Mouse (Mus musculus) stomach, postnatal 0 days (tissue): ENCODE results near the gene Mvb12b. TPM values are rescaled to one million over a fixed set of nuclear protein-coding genes. Genes with fewer than 3 reads are reported as not detected.

ENCODE experiments used
- ATAC-seq: fragments of 200-750 bp; cut with Nextera tagmentation; 2 replicates; pipeline ENCODE4 v1.8.0; 2017; ENCODE audit not compliant: low FRiP score, low TSS enrichment
- DNase-seq: peaks from one replicate; pipeline ENCODE4 v3.0.0-alpha.2; 2016; ENCODE audit warnings: low spot score
- H3K27ac ChIP-seq: fragments of 300-500 bp; sonication (generic); replicated peaks from 2 replicates; pipeline ENCODE4 v1.5.1; 2014; ENCODE audit warnings: mild to moderate bottlenecking, control low read depth
- H3K27me3 ChIP-seq: fragments of 300-500 bp; sonication (generic); 2 replicates; pipeline ENCODE4 v1.6.1; 2014; ENCODE audit warnings: low read length; ENCODE audit not compliant: control insufficient read depth, insufficient read depth
- H3K36me3 ChIP-seq: fragments of 300-500 bp; sonication (generic); 2 replicates; pipeline ENCODE4 v1.6.1; 2014; ENCODE audit warnings: low read length, mixed read lengths; ENCODE audit not compliant: control insufficient read depth, insufficient read depth
- H3K4me1 ChIP-seq: fragments of 300-500 bp; sonication (generic); replicated peaks from 2 replicates; pipeline ENCODE4 v1.6.1; 2014; ENCODE audit warnings: antibody characterized with exemption; ENCODE audit not compliant: control insufficient read depth, insufficient read depth
- H3K4me2 ChIP-seq: fragments of 300-500 bp; sonication (generic); replicated peaks from 2 replicates; pipeline ENCODE4 v1.6.1; 2014; ENCODE audit warnings: low read depth, mild to moderate bottlenecking, control low read depth, moderate library complexity
- H3K4me3 ChIP-seq: fragments of 300-500 bp; sonication (generic); 2 replicates; pipeline ENCODE4 v1.5.1; 2014; ENCODE audit warnings: low read depth, low read length, control low read depth
- H3K9ac ChIP-seq: fragments of 300-500 bp; sonication (generic); 2 replicates; pipeline ENCODE4 v1.6.1; 2014; ENCODE audit warnings: mild to moderate bottlenecking, low read length, control low read depth, mixed read lengths
- H3K9me3 ChIP-seq: fragments of 300-500 bp; sonication (generic); 2 replicates; pipeline ENCODE4 v1.6.1; 2016; ENCODE audit warnings: low read length; ENCODE audit not compliant: control insufficient read depth
- CTCF ChIP-seq: IDR thresholded peaks from 2 replicates; pipeline ENCODE4 v1.5.1; 2016; ENCODE audit warnings: antibody characterized with exemption, low read depth, mild to moderate bottlenecking, moderate library complexity
- EP300 ChIP-seq: optimal IDR thresholded peaks from 2 replicates; pipeline ENCODE3; 2016; ENCODE audit warnings: antibody characterized with exemption
- WGBS: fragments of 180-500 bp; shearing (Covaris S2); extraction: QIAGEN DNeasy Blood & Tissue Kit; methylation state at CpG from one replicate; pipeline ENCODE4 v1.1.7; 2014; 5-methylcytosine and 5-hydroxymethylcytosine counted together
- polyA plus RNA-seq: library from polyadenylated mRNA; unstranded; fragments of >200 nt; fragmentation: Nextera tagmentation; extraction: Ambion mirVana; gene quantifications from 2 replicates; pipeline ENCODE4 v1.2.1, GENCODE M21; 2015

Mvb12b gene
- polyA plus RNA-seq, 1 experiment from 2014 or later, result 10.2 TPM

- Histone ChIP-seq H3K9me3 (no peaks in the 10 kb centered on the region), H3K27me3 (no peaks in the 10 kb centered on the region), H3K36me3 (peaks cover 4% of the 10 kb centered on the region; the same call in 1 of the 2 replicates), H3K9ac (no peak overlapping the region), H3K4me1 (no peaks in the 10 kb centered on the region), H3K27ac (no peak overlapping the region), H3K4me3 (no peak overlapping the region), H3K4me2 (no peak overlapping the region)
- 31% methylated on average over 5 of the region's 5 CpGs for WGBS
- DNase-seq (no peak), ATAC-seq (no peak)
- TF ChIP-seq CTCF, result peak; percentile 65
- TF ChIP-seq EP300, result no peak
Measured at GRCm38 (mm10) chr2:33729701-33730100, 158.0 kb downstream of the Mvb12b start.

- Histone ChIP-seq H3K4me2 (no peak overlapping the region), H3K27me3 (no peaks in the 10 kb centered on the region), H3K4me3 (no peak overlapping the region), H3K9me3 (no peaks in the 10 kb centered on the region), H3K27ac (no peak overlapping the region), H3K9ac (no peak overlapping the region), H3K4me1 (no peaks in the 10 kb centered on the region), H3K36me3 (peaks cover 4% of the 10 kb centered on the region; the same call in 1 of the 2 replicates)
- peak; percentile 51; the same call in 1 of the 2 replicates for ATAC-seq
- 56% methylated on average over 6 of the region's 6 CpGs for WGBS
- no peak for DNase-seq
- no peak for TF ChIP-seq CTCF
- TF ChIP-seq EP300, result no peak
Measured at GRCm38 (mm10) chr2:33727199-33727598, 160.5 kb downstream of the Mvb12b start.

GRCm38 (mm10) chr2:33720380-33720898 lies 167.3 kb downstream of the Mvb12b start:
- Histone ChIP-seq H3K36me3 (no peaks in the 10 kb centered on the region), H3K4me2 (no peak overlapping the region), H3K9me3 (no peaks in the 10 kb centered on the region), H3K4me3 (no peak overlapping the region), H3K4me1 (no peaks in the 10 kb centered on the region), H3K27me3 (no peaks in the 10 kb centered on the region; the same call in 1 of the 2 replicates), H3K9ac (no peak overlapping the region), H3K27ac (no peak overlapping the region)
- TF ChIP-seq EP300 (no peak), CTCF (no peak)
- ATAC-seq (no peak), DNase-seq (no peak)
- WGBS, result 32% methylated on average over 9 of the region's 9 CpGs

- Histone ChIP-seq H3K9me3 (no peaks in the 10 kb centered on the region), H3K4me1 (no peaks in the 10 kb centered on the region), H3K27me3 (no peaks in the 10 kb centered on the region; the same call in 1 of the 2 replicates), H3K27ac (no peak overlapping the region), H3K36me3 (no peaks in the 10 kb centered on the region), H3K4me3 (no peak overlapping the region), H3K4me2 (no peak overlapping the region), H3K9ac (no peak overlapping the region)
- DNase-seq, result no peak
- ATAC-seq, result no peak
- TF ChIP-seq EP300, result no peak
- TF ChIP-seq CTCF, result no peak
- WGBS, result 45% methylated on average over 12 of the region's 12 CpGs
Measured at GRCm38 (mm10) chr2:33719339-33720066, 168.2 kb downstream of the Mvb12b start.

- H3K4me3 ChIP-seq, result no peak overlapping the region
- TF ChIP-seq CTCF (no peak), EP300 (no peak)
- WGBS, result 69% methylated on average over 6 of the region's 6 CpGs
- H3K36me3 ChIP-seq, result no peaks in the 10 kb centered on the region
- H3K27me3 ChIP-seq, result no peaks in the 10 kb centered on the region; the same call in 1 of the 2 replicates
- no peaks in the 10 kb centered on the region for H3K9me3 ChIP-seq
- no peaks in the 10 kb centered on the region for H3K4me1 ChIP-seq
- no peak for ATAC-seq
- H3K9ac ChIP-seq, result no peak overlapping the region
- no peak overlapping the region for H3K4me2 ChIP-seq
- H3K27ac ChIP-seq, result no peak overlapping the region
- DNase-seq, result no peak
Measured at GRCm38 (mm10) chr2:33718561-33718960, 169.2 kb downstream of the Mvb12b start.

GRCm38 (mm10) chr2:33717821-33718351 lies 169.9 kb downstream of the Mvb12b start:
- Histone ChIP-seq H3K9me3 (no peaks in the 10 kb centered on the region), H3K27ac (no peak overlapping the region), H3K36me3 (no peaks in the 10 kb centered on the region), H3K4me2 (peak overlapping the region; percentile 42), H3K9ac (no peak overlapping the region), H3K4me3 (no peak overlapping the region), H3K27me3 (no peaks in the 10 kb centered on the region; the same call in 1 of the 2 replicates), H3K4me1 (no peaks in the 10 kb centered on the region)
- no peak for TF ChIP-seq CTCF
- no peak for TF ChIP-seq EP300
- ATAC-seq (no peak), DNase-seq (no peak)
- 17% methylated on average over 21 of the region's 21 CpGs for WGBS
